Mouse (Mus musculus): ENCODE results near the gene Vmn1r25. TPM values are rescaled to one million over a fixed set of nuclear protein-coding genes. Genes with fewer than 3 reads are reported as not detected.
"Not testable (repeated sequence)": the region's sequence is repeated elsewhere in the genome, so short reads cannot be mapped to it uniquely, and the experiment has no call there.

Gene Vmn1r25
- polyA plus RNA-seq (2016; fragmentation: Nextera tagmentation; extraction: Ambion mirVana): not detected in 2 replicates

DNA sequence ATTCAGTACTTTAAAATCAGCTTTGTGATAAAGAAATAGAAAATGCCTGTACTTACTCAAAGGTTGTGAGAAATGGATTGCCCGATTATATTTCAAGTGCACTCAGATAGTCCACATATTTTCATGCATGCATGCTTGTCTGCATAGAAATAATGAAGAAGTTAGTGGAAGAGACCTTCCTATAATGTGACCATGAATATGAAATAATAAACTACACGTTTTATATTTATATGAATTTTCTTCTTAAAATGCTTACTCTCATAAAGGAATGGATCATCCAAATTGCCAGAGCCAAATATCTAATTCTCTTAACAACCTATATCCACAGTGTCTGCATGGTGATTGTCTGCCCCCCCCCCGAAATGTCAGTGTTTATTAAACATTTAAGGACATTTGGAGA, at the start of gene Vmn1r25:
Gene Vmn1r25, minus strand, starts transcription at position 101 of the 400 bp plus-strand sequence.
- Histone ChIP-seq H3K4me1 (replicated peaks) (no peaks in the 10 kb centered on the region), H3K9me3 (replicated peaks) (no peaks in the 10 kb centered on the region), H3K27ac (ENCODE audit: poor library complexity, severe bottlenecking) (no peak within 1 kb of the TSS), H3K4me2 (no peak within 1 kb of the TSS), H3K36me3 (no peaks in the 10 kb centered on the region), H3K4me3 (no peak within 1 kb of the TSS), H3K9ac (no peak within 1 kb of the TSS), H3K27me3 (replicated peaks) (no peaks in the 10 kb centered on the region)
- WGBS: 51% methylated on average over 3 of the region's 3 CpGs
- no peak for ATAC-seq (ENCODE audit: insufficient number of reproducible peaks, low FRiP score)

DNA sequence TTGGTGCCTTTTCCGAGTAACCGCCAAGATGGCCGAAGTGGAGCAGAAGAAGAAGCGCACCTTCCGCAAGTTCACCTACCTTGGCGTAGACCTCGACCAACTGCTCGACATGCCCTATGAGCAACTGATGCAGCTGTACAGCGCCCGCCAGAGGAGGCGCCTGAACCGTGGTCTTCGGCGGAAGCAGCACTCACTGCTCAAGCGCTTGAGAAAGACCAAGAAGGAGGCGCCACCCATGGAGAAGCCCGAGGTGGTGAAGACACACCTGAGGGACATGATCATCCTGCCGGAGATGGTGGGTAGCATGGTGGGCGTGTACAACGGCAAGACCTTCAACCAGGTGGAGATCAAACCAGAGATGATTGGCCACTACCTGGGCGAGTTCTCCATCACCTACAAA, 36.9 kb upstream of the Vmn1r25 start:
- not testable (repeated sequence) for H3K4me1 ChIP-seq (replicated peaks); H3K27ac ChIP-seq (ENCODE audit: poor library complexity, severe bottlenecking); ATAC-seq (ENCODE audit: insufficient number of reproducible peaks, low FRiP score); H3K4me2 ChIP-seq; H3K27me3 ChIP-seq (replicated peaks); H3K4me3 ChIP-seq; H3K36me3 ChIP-seq; H3K9ac ChIP-seq; H3K9me3 ChIP-seq (replicated peaks)
- WGBS: 85% methylated on average over 21 of the region's 21 CpGs

DNA sequence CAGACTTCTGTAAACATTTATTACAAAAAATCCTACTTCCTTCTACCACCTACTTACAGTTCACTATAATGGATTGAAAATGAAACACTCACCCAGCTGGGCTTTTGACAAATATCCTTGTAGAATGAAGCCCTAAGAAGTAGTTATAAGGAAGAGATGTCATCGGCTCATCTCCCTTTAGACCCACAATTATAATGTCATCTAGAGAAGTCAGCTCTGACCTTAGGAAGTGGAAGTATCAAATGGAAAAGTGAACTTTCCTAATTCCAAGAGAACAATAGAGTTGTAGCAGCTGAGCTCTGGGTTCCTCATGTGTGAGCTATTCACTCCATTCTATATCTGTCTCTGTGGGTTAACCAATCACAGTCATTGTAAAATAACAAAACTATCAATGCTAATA, 34.4 kb upstream of the Vmn1r25 start, which contains the start of gene Vmn1r26:
Gene Vmn1r26, minus strand, starts transcription at position 101 of the 400 bp plus-strand sequence.
- no peaks in the 10 kb centered on the region for H3K27me3 ChIP-seq (replicated peaks)
- H3K4me3 ChIP-seq: no peak within 1 kb of the TSS
- no peaks in the 10 kb centered on the region for H3K36me3 ChIP-seq
- no peak for ATAC-seq (ENCODE audit: insufficient number of reproducible peaks, low FRiP score)
- no peaks in the 10 kb centered on the region for H3K4me1 ChIP-seq (replicated peaks)
- H3K9me3 ChIP-seq (replicated peaks): no peaks in the 10 kb centered on the region
- no peak within 1 kb of the TSS for H3K9ac ChIP-seq
- no peak within 1 kb of the TSS for H3K4me2 ChIP-seq
- no peak within 1 kb of the TSS for H3K27ac ChIP-seq (ENCODE audit: poor library complexity, severe bottlenecking)
- 84% methylated on average over 1 of the region's 1 CpGs for WGBS

DNA sequence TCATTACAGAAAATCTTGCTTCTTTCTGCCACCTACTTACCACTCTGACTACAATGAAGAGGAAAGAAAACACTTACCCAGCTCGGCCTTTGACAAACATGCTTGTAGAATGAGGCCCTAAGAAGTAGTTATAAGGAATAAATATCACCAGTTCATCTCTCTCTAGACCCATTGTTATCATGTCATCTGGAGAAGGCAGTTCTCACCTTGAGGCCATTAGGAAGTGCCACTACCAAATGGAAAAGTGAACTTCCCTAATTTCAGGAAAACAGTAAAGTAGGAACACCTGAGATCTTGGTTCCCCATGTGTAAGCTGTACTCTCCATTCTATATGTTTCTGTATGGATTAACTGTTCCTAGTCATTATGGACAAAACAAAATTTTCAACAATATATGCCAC, 19.2 kb downstream of the Vmn1r25 start, which contains the start of gene Vmn1r24:
Gene Vmn1r24, minus strand, starts transcription at position 101 of the 400 bp plus-strand sequence.
- H3K27ac ChIP-seq (ENCODE audit: poor library complexity, severe bottlenecking); ATAC-seq (ENCODE audit: insufficient number of reproducible peaks, low FRiP score); H3K4me1 ChIP-seq (replicated peaks); H3K36me3 ChIP-seq; H3K27me3 ChIP-seq (replicated peaks); H3K4me3 ChIP-seq; H3K4me2 ChIP-seq; H3K9ac ChIP-seq; H3K9me3 ChIP-seq (replicated peaks): not testable (repeated sequence)
- WGBS: 54% methylated on average over 1 of the region's 1 CpGs

Other genes starting within 250 kb of the Vmn1r25 start
- gene Vopp1, start 155.7 kb downstream of the Vmn1r25 start, polyA plus RNA-seq (2016; fragmentation: Nextera tagmentation; extraction: Ambion mirVana): 33.3 and 39.1 TPM in 2 replicates
- not detected in 2 replicates for gene Vmn1r21, start 130.5 kb downstream of the Vmn1r25 start, polyA plus RNA-seq (2016; fragmentation: Nextera tagmentation; extraction: Ambion mirVana)
- not detected in 2 replicates for gene Vmn1r22, start 72.8 kb downstream of the Vmn1r25 start, polyA plus RNA-seq (2016; fragmentation: Nextera tagmentation; extraction: Ambion mirVana)
- not detected in 2 replicates for gene Vmn1r23, start 54.0 kb downstream of the Vmn1r25 start, polyA plus RNA-seq (2016; fragmentation: Nextera tagmentation; extraction: Ambion mirVana)
- not detected in 2 replicates for gene Vmn1r24, start 19.3 kb downstream of the Vmn1r25 start, polyA plus RNA-seq (2016; fragmentation: Nextera tagmentation; extraction: Ambion mirVana)
- gene Vmn1r26, start 34.3 kb upstream of the Vmn1r25 start, polyA plus RNA-seq (2016; fragmentation: Nextera tagmentation; extraction: Ambion mirVana): not detected in 2 replicates
- gene Vmn1r27, start 238.0 kb upstream of the Vmn1r25 start, polyA plus RNA-seq (2016; fragmentation: Nextera tagmentation; extraction: Ambion mirVana): not detected in 2 replicates